Mouse (Mus musculus) kidney, embryonic 15.5 days (tissue): ENCODE results near the gene Mycs. TPM values are rescaled to one million over a fixed set of nuclear protein-coding genes. Genes with fewer than 3 reads are reported as not detected.
A peak's percentile ranks its signal among the peaks of the same experiment; 100 is the strongest.

Source experiments
- ATAC-seq: fragments of 200-750 bp; cut with Nextera tagmentation; replicated peaks from 2 replicates; pipeline ENCODE4 v1.8.0; 2017; ENCODE audit warnings: moderate TSS enrichment; ENCODE audit not compliant: low FRiP score
- H3K27ac ChIP-seq: fragments of 300-500 bp; sonication (generic); 2 replicates; pipeline ENCODE4 v1.5.1; 2015; ENCODE audit warnings: mild to moderate bottlenecking, inconsistent platforms
- H3K27me3 ChIP-seq: fragments of 300-500 bp; sonication (generic); 2 replicates; pipeline ENCODE4 v1.6.1; 2015; ENCODE audit warnings: inconsistent platforms
- H3K36me3 ChIP-seq: fragments of 300-500 bp; sonication (generic); 2 replicates; pipeline ENCODE4 v1.6.1; 2015; ENCODE audit warnings: inconsistent platforms
- H3K4me1 ChIP-seq: fragments of 300-500 bp; sonication (generic); 2 replicates; pipeline ENCODE4 v1.6.1; 2015; ENCODE audit warnings: inconsistent platforms
- H3K4me2 ChIP-seq: fragments of 300-500 bp; sonication (generic); 2 replicates; pipeline ENCODE4 v1.6.1; 2015; ENCODE audit warnings: moderate library complexity, mild to moderate bottlenecking, inconsistent platforms
- H3K4me3 ChIP-seq: fragments of 300-500 bp; sonication (generic); replicated peaks from 2 replicates; pipeline ENCODE4 v1.5.1; 2015; ENCODE audit warnings: mild to moderate bottlenecking, inconsistent platforms
- H3K9ac ChIP-seq: fragments of 300-500 bp; sonication (generic); 2 replicates; pipeline ENCODE4 v1.6.1; 2015; ENCODE audit warnings: mild to moderate bottlenecking, inconsistent platforms
- H3K9me3 ChIP-seq: fragments of 300-500 bp; sonication (generic); replicated peaks from 2 replicates; pipeline ENCODE4 v1.6.1; 2016; ENCODE audit warnings: inconsistent platforms
- WGBS: fragments of 180-500 bp; shearing (Covaris S2); methylation state at CpG from one replicate; pipeline ENCODE4 v1.1.7; 2015; ENCODE audit warnings: mixed read lengths; 5-methylcytosine and 5-hydroxymethylcytosine counted together
- polyA plus RNA-seq: library from polyadenylated mRNA; unstranded; fragments of >200 nt; fragmentation: Nextera tagmentation; extraction: Ambion mirVana; gene quantifications from 2 replicates; pipeline ENCODE4 v1.2.1, GENCODE M21; 2015

Mycs gene
- polyA plus RNA-seq = not detected in 2 replicates

GRCm38 (mm10) chrX:5469165-5469564 is at the start of gene Mycs:
Gene Mycs, minus strand, starts transcription at chrX:5469265.
- Histone ChIP-seq H3K4me1 (no peaks in the 10 kb centered on the region), H3K36me3 (no peaks in the 10 kb centered on the region), H3K4me2 (peak within 1 kb of the TSS; percentile 38), H3K4me3 (0 out of 2 replicates have a peak within 1 kb of the TSS, but pooled peaks have one; percentile 4), H3K9ac (no peak within 1 kb of the TSS), H3K9me3 (no peaks in the 10 kb centered on the region), H3K27me3 (peaks cover 11% of the 10 kb centered on the region), H3K27ac (no peak within 1 kb of the TSS)
- ATAC-seq = no peak
- WGBS = 73% methylated on average over 3 of the region's 3 CpGs

DNA sequence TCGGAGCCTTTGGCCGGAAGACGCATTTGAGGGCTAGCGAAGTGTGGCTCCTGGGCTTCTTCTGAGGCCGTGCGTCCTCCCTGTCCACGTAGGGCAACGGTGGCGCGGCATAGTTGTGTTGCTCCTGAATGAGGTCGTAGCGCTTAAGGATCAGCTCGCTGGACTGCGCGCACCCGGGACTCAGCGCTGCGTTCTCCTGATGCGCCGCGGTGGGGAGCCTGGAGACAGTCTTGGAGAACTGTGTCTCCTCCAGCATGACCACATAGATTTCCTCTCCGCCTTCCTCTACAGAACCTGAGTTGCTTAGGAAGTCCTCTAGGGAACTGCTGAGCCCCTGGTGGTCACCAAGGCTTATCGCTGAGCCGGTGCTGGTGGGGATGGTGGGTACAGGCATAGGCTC is 1.0 kb downstream of the Mycs start:
- H3K9me3 ChIP-seq = no peaks in the 10 kb centered on the region
- H3K4me1 ChIP-seq = no peaks in the 10 kb centered on the region
- no peak overlapping the region for H3K9ac ChIP-seq
- H3K4me3 ChIP-seq = 0 out of 2 replicates have a peak overlapping the region, but pooled peaks have one; percentile 8
- 12% methylated on average over 24 of the region's 24 CpGs for WGBS
- H3K27ac ChIP-seq = no peak overlapping the region
- peaks cover 11% of the 10 kb centered on the region for H3K27me3 ChIP-seq
- ATAC-seq = no peak
- H3K36me3 ChIP-seq = no peaks in the 10 kb centered on the region
- H3K4me2 ChIP-seq = peak overlapping the region; percentile 38

Other genes starting within 250 kb of the Mycs start
- not detected in 2 replicates for gene Btbd35f7, start 199.8 kb upstream of the Mycs start, polyA plus RNA-seq